Mouse (Mus musculus) cerebellum, postnatal 10 days (tissue): ENCODE data around the gene Efcab12.

Source experiments
- DNase-seq, 2 experiments: peaks; one replicate each; pipeline ENCODE4 v3.0.0; 2021; ENCODE audit warnings: mixed read lengths in 2 of 2

Efcab12 gene

GRCm38 (mm10) chr6:115838745-115839144, 533 bp upstream of the Efcab12 start:
- DNase-seq = no peak

- no peak for DNase-seq
Observed at GRCm38 (mm10) chr6:115833861-115834260, 4.4 kb downstream of the Efcab12 start.

DNA sequence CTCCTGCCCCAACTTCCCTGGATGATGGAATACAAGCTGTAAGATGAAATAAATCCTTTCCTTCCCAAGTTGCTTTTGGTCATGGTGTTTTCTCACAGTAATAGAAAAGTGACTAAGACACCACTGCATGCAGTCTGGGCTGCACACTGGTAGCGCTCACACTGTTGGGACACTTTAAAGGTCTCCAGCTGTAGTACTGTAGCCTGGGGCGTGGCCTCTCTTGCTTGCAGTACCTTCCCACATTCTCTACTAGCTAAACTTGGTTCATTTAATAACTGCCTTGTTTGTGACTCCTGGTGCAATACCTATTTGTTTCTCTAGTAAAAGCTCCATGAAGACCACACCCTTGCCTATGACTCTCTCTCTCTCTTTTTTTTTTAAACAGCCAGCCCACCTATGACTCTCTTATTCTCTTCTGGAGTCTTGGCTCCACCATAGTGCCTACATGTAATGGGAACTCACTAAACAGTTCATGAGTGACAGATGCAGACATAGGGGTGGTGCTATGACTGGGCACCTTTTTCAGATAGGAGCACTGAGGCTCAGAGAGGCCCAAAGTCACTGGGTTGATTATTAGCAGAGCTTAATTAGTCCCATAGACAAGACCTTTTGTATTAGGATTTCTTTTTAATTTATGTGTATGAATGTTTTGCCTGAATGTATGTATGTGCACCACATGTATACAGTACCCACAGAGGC, 5.9 kb downstream of the Efcab12 start:
- no peak for DNase-seq

GRCm38 (mm10) chr6:115830779-115831601, 7.2 kb downstream of the Efcab12 start:
- DNase-seq = no peak

- peak; percentile 71 to 74 for DNase-seq
Observed at GRCm38 (mm10) chr6:115823850-115824464, 14.3 kb downstream of the Efcab12 start.

- DNase-seq = no peak
Observed at GRCm38 (mm10) chr6:115821216-115821993, 16.8 kb downstream of the Efcab12 start.

GRCm38 (mm10) chr6:115818129-115818528, 20.1 kb downstream of the Efcab12 start:
- peak; percentile 46 to 59 for DNase-seq

DNA sequence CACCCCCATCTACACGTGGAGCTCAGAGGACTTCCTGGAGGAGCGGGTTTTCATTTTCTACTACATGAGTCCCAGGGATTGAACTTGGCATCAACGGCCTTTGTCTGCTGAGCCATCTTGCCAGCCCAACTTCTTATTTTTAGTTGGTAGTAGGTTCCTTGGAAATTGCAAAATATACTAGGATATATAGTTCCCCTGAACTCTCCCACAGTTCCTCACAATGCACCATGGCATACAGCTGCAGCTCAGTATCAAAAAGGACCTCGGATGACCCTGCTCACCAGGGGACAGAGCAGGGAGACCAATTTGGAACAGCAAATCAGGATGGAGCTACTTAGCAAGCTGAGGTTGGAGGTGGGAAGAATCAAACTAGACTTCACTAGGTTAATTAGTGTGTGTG, 23.2 kb downstream of the Efcab12 start:
- no peak for DNase-seq

DNA sequence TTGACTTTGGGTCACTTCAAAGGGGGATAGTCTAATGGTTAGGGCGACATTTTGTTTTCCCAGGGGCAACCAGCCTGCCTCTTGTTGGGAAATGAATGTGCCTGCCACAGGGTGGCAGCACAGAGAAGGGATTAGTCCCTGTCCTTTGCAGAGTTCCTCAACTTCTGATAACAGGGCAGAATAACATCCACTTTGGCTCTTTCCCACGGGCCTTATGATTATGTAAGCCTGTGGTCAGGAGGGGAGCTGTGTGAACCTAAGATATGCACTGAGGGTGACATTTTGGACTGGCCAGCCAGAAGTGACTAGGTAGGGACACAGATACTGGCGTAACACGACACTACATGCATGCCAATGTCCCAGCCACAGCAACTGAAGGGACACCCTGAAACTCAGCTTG, 24.1 kb downstream of the Efcab12 start:
- peak; percentile 69 to 72 for DNase-seq

GRCm38 (mm10) chr6:115811606-115812005, 26.6 kb downstream of the Efcab12 start:
- DNase-seq = no peak

GRCm38 (mm10) chr6:115808488-115809231, 29.6 kb downstream of the Efcab12 start, which contains the start of gene Rpl32:
Rpl32 (minus strand) TSS chr6:115808747.
- peak; percentile 92 for DNase-seq

- DNase-seq = no peak
Observed at GRCm38 (mm10) chr6:115808196-115808487, 30.1 kb downstream of the Efcab12 start.

DNA sequence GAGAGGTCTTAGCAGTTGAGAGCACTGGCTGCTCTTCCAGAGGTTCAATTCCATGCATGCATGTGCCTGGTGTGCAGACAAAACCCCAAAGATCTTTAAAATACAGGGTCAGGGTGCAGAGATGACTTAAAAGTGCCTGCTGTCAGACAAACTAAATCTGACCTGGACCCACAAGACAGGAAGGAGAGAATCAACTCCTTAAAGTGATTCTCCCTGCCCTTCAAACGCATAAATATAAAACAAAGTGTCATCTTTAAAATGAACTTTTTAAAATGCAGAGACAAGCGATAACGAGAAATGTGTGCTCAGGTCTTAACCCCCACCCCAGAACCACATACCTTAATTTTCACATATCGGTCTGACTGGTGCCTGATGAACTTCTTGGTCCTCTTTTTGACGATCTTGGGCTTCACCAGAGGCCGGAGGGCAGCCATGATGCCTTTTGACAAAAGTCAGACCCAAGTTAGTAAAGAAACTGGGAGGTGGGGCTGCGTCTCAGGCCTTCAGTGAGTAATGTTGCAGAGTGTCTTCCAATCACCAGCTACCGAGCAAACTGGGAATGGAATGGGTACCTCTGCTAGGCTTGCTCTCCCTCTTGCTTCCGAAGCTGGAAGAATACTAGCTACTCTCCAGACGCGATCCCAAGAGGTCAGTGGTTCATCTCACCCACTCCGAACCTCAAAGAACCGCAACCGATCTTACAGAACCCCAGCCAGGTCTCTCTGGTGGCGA, 30.6 kb downstream of the Efcab12 start:
- no peak for DNase-seq

GRCm38 (mm10) chr6:115804432-115805192, 33.6 kb downstream of the Efcab12 start:
- DNase-seq = no peak

DNA sequence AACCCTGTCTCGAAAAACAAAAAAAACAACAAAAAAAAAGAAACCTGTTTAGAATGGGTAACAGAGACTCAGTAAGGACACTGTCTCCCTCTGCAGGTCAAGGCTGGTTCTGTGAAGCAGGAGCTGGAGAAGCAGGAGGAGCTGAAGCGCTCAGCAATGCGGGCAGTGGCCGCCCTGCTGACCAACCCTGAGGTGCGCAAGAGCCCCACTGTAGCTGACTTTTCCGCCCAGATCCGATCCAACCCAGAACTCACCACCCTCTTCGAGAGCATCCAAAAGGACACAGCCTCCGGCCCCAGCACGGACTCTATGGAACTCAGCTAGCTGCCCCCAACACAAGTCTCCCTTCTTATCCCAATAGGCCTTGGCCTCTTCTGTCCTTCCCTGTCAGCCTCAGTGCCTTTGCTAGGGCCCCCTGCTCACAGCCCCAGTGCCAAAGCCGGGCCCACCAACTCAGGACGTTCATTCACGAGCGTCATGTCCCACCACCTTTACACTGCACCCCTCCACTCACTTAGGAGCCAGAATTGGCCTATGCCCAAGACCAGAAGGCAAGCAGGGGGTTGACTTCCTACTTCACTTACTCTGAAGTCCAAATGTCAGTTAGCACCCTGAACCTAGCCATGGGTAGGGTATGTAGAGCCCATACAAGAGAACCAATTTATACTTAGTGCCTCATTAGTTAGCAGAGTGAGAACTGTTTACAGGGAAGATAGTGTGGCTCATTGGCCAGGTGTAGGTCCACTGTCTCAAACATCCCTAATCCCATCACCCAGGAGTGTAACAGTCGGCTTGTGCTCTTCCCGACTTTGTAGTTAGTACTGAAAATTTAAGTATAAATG, 34.5 kb downstream of the Efcab12 start:
- DNase-seq = peak; percentile 86 to 87

- DNase-seq = no peak
Observed at GRCm38 (mm10) chr6:115801811-115802210, 36.4 kb downstream of the Efcab12 start.

DNA sequence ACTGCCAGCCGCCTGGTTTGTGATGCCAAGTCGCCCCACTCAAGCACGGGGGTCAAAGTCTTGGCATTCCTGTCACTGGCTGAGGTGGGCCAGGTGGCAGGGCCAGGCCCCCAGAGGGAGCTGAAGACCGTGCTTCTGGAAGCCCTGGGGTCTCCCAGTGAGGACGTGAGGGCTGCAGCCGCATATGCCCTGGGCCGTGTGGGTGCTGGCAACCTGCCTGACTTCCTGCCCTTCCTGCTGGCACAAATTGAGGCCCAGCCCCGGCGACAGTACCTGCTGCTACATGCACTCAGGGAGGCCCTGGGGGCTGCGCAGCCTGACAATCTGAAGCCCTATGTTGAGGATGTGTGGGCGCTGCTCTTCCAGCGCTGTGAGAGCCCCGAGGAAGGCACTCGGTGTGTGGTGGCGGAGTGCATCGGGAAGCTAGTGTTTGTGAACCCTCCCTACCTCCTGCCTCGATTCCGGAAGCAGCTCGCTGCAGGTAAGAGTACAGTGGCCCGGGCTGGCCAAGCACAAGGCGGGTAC, 45.5 kb downstream of the Efcab12 start:
- peak in 1 of 2 experiments; percentile 78 for DNase-seq

- DNase-seq = peak; percentile 70 to 77
Observed at GRCm38 (mm10) chr6:115791842-115792686, 46.1 kb downstream of the Efcab12 start.
